Mouse (Mus musculus): Measurements from ENCODE around the gene Rab31.

The Rab31 gene

DNA sequence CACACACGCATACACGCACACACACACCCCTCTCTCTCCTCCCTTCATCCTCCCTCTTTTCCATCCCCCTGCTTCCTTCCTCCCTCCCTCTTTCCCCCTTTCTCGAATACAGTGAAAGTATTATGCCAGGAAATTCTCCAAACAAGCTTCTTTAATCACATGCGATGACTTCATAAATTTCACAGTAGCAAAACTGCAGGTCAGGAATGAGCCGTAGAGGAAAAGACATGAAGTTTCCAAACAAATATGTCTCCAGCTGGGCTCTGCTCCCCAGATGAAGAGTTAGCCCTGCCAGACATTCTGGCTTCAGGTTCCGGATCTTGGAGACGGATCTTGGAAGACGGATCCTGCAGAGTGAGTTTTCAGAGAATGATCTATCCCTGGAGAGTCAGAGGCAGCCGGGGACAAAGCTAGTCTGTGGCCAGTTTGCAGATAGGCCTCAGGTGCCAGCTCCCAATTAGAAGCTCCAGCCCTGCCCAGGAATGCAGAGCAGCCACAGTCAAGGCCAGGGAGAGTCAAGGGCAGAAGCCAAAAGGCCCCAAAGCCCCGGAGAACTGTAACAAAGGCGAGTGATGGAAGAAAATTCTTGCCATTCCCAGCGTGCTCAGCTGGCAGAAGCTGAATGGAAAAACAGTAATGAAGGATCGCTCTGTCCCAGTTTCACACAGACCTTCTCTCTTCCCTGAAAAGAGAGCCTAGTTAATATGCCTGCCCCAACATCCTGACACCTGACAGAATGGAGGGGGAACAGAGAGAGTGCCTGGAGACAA, 70.6 kb downstream of the Rab31 start:
- DNase-seq (ENCODE audit: low spot score), result peak; percentile 36

DNA sequence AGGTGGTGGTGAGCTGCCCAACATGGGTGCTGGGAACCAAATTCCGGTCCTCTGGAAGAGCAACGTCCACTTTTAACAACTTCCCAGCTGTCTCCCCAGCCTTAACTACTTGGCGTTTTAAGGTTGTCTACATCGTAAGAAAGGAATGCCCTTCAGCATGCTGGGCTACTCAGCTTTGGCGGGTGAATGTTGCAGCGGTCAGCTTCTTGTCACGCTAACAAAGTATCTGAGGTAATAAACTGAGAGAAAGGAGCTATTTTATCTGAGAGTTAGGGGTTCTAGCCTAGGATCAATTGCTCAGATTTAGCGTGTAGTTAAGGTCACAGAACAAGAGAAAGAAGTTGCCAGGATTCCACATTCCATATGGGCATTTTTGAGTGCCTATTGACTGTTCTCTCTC, 71.2 kb downstream of the Rab31 start:
- no peak for DNase-seq (ENCODE audit: low spot score)

DNA sequence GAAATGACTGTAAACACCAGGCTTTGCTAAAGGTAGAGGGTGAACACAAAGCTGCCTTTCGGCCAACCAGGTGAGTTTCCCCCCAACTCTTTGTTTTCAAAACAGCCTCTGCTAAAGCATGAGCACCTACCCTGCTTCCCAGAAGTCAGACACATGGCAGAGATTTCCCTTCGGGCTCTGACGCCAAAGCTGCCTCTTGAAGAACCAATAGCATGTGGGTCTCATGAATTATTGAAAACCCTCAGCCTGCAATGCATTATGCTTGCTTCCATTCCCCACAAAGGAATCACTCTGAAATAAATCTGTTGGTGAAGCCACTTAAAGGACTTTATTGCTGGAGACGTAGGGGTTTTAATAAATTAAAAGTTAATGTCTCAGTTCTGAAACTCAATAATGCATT, 72.5 kb downstream of the Rab31 start:
- DNase-seq (ENCODE audit: low spot score), result peak; percentile 49

DNA sequence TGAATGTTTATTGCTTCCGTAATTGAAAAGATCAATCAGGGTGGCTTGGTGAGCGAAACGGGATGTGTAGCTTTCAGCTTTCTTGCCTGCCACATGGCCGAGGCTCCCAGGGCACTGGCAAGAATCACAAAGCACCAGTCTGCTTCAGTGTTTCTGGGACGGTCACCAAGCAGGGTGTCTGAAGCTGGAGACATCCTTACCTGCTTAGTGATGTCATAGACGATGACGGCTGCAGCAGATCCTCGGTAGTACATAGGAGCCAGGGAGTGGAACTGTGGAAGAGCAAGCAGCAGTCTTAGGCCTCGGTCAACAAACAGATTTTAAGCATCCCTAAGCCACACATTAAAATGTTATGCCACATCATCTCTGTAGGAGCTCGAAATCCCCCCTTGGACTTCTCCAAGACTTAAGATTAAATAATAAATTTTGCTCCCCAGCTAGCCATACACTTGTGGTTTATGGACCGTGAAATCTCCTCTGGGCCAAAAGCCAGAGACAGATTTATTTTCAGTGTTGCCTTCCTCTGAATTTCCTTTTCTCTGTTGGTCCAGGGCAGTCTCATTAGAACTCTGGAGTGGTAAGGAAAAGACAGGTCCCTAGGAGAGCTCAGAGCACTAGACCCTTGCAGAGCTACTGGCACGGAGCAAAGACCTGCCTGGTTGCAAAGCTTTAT, 74.6 kb downstream of the Rab31 start:
- no peak for DNase-seq (ENCODE audit: low spot score)

DNA sequence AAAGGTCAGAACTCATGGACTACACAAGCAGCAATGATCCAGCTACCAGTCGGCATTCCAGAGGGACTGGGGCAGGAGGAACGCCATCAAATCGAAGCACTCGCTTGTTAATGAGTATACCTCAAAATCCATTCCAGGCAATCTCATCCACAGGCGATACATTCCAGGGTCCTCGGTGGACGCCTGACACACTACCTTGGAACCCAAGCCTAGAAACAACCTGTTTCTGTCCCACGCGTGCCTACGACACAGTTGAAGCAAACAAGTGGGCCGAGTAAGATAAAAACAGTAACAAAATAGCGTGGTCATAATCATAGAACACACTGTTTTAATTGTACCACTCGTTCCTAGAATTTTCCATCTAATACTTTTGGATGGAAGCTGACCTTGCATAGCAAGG, 75.6 kb downstream of the Rab31 start:
- DNase-seq (ENCODE audit: low spot score), result no peak

DNA sequence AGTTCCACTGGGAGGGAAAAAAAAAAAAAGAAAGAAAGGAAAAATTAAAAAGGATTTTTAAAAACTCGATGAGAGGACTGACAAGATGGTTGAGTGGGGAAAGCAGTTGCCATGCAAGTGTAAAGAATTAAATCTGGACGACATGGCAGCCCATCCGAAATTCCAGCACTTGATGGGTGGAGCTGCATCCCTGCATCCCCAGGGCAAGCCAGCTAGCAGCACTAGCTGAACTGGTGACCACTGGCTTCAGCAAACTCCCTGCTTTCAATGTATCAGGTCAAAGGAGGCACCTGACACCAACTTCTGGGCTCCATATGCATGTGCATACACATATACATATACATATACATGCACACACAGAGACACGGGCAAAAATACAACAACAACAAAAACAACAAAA, 80.3 kb downstream of the Rab31 start:
- no peak for DNase-seq (ENCODE audit: low spot score)

DNA sequence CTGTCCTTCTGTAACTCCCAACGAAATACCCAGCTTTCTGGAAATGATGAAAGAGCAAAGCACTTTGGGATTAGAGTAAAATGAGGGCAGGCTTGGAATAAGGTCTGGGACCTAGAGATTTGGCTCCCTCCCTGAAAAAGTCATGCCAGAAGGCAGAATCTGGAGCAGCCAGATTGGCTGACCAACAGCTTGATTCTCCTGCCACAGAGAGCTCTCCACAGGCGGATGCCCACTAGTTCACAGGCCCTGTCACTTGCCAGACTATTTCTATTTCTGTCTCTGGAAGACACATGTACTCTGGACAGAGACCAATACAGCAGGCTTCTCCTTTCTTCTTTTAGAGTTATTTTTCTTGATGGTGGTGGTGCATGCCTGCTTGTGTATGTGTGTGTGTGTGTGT, 88.8 kb downstream of the Rab31 start:
- DNase-seq (ENCODE audit: low spot score), result no peak

DNA sequence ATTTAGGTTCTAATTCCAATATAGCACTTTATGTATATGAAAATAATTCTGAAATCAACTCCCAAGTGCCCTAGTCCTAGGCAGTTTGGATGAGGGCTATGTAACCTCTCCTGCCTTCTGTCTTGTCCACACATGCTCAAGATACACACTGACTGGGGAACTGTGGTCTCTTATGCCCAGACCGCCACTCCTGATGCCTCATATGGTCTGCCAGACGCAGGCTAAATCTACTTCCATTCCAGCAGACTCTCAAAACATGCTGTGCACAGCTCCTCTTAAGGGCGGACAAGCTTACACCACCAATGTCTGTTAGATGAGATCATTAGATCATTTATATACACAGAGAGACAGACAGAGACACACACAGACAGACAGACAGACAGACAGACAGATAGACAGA, 89.2 kb downstream of the Rab31 start:
- no peak for DNase-seq (ENCODE audit: low spot score)

DNA sequence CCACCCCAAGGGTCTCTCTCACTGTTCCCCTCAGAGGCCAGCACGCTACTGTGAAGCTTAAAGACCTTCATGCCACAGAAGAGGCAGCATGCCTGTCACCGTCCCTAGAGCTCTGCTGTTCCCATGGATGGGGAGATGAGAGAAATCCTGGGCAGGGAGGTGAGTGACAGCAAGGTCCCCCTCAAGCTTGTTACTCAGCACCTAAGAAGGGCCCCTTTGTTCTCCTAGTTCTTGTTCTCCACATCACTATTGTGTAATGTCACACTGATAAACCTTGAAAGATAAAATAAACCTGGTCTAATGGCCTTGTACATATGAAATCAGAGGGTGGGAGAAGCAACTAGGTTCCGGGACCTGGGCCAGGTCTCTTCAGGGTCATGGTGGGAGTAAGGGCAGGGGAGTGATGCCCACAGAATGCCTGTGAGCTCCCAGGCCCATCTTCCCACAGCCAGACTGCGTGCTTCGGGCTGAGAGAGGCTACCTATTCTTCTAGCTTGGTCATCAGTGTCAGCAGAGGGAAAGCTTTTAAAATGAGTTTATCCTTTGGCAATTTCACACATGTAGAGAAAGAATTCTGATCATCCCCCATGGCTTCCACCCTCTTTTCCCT, 90.4 kb downstream of the Rab31 start:
- DNase-seq (ENCODE audit: low spot score), result no peak

DNA sequence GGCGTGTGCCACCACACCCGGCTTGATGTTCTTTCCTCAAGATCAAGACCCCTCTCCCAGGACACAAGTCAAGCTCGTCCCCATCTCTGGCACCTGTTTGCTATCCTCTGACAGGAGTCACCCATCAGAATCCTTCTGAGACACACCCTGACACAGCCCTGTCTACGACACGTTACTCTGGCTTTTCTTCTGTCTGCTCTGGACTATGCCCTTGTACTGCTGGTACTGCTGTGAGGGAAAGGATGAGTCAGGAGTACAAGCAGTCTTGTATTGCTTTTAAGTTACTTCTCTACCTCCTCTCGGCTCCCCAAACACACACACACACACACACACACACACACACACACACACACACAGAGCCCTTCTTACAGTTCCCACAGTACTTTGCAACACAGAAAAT, 91.0 kb downstream of the Rab31 start:
- DNase-seq (ENCODE audit: low spot score), result no peak

DNA sequence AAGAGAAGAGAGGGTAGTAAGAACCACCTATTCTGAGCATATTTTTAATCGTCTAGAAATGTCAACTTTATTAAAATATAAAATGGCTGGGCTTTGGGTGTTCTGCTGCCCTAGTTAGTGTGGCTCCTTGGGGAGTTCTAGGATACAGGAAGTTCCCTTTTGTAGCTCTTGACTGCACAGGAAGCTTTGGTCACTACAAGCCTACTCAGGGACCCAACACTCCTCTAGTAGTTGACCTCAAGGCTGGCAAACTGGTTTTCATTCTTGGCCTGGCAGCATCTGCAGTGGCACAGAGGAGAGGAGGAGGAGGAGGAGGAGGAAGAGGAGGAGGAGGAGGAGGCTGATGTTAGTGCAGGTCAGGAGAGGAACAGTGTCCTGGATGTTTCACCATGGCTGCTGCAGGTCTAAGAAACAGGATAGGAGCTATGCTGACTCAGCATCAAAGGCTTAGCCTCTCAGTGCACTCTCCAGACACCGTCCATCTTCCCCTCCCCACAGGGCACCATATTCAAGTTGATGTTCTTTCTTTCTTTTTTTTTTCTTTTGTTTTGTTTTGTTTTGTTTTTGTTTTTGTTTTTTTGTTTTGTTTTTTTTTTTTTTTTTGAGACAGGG, 91.6 kb downstream of the Rab31 start:
- DNase-seq (ENCODE audit: low spot score), result no peak

DNA sequence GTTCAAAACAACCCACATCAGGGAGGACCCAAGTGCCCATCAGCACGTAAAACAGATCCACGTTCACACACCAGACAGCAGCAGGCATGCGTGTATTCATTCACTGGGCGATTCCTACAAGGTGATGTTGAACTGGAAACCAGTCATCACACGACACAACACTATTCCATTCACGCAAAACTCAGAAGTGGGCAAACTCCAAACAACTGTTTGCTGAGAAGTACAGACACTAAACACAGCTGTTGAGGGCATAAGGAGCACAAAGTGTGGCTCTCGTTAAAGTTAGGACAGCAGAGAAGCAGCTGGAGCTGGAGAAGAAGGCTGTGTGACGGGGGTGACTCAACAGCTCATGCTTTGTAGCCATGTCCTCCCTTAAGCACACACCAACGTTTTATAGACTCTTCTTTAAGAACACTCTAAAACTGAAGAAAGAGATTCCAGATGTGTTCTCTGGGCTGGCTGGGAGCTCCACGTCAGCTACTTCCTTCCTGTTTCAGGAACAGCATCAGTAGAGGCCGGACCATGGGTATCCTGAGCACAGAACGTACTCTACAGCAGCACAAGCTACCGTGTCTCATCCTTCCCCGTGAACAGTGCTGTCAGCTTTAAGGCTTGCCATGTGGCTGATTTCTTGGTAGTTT, 92.6 kb downstream of the Rab31 start:
- DNase-seq (ENCODE audit: low spot score), result no peak

DNA sequence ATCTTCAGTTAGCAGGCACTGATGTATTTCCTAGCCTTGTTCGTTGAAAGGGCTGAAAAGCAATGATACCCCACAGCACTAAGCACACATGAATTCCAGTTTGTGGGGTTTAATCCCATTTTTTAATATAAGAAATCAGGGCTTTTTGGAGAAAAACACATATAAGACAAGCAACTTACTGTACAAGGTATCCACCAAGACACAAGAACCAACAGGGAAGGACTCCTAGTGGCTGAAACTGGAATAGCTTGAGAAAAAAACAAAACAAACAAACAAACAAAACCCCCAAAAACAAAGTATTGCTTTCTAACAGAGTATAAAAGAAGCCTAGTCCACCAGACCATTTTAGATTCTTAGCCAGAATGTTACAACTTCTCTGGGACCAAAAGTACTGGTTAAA, 94.8 kb downstream of the Rab31 start:
- no peak for DNase-seq (ENCODE audit: low spot score)

DNA sequence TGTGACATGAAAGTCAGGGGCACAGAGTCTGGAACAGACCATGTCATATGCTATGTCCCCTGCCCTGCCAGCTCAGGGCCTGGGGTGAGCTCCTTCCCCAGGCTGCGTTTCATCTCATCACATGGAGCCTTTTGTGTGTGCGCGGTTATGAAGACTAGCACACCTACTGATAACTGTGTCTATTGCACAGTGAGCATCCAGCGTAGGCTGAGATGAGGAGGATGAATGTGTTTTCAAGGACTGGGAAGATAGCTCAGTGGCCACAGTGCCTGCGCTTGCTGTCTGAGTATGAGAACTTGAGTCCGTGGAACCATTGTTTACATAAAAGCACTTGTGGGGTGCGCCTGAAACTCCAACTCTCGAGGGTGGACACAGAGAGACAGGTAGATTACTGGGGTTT, 96.0 kb downstream of the Rab31 start:
- no peak for DNase-seq (ENCODE audit: low spot score)

DNA sequence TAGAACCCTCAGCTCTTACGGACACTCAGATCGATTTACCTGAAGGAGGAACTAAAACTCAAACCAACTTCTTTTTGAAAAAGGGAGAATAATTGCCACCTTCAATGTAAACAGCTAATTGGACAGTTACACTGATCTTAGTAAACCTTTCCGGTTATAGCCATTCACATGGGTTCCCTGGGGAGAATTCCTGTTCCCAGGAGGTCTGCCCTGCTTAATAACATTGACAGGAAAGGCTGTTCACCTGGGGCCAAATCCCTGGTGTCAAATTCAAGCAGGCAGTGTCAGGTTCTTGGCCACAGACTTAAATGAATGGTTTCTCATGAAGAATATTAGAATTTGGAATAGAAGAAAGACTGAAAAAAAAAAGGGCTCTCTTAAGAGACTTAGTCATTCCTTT, 96.6 kb downstream of the Rab31 start:
- no peak for DNase-seq (ENCODE audit: low spot score)

DNA sequence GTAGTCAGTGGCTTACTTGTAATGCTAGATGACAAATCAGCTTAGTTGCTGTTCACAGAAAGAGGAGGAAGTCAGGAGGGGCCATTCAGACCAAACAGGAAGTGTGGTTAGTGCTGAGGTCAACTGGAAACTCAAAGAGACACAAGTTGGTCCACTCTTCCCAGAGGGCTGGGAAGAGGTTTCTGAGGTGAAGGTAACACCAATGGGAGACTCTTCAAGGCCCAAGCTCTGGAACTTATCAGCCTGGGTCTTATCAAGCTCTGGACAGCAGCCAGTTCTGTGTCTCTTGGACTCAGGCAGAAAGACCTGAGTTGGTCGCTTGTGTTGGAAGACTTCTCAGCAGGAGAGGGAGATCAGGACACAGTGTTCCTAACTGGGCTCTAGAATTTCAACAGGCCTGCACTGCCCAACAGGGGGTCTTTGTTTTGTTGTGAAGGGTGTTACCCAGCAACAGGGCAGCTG, 97.8 kb downstream of the Rab31 start:
- no peak for DNase-seq (ENCODE audit: low spot score)

DNA sequence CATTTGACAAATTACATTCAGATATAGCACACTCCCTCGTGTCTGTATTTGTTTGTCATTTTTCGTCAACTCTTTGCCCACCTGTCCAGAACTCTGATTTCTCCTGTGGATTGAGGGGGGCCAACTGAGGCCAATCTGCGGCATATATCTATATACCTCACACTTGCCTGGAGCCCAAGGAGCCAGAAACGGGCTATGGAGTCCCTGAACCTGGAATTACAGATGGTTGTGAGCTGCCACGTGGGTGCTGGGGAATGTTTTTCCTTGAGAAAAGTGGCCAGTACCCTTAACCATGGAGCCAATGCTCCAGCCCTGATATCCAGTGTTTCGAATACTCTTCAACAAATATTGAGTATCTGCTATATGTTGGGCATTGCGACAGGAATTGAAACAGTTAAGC, 99.6 kb downstream of the Rab31 start:
- DNase-seq (ENCODE audit: low spot score), result no peak

DNA sequence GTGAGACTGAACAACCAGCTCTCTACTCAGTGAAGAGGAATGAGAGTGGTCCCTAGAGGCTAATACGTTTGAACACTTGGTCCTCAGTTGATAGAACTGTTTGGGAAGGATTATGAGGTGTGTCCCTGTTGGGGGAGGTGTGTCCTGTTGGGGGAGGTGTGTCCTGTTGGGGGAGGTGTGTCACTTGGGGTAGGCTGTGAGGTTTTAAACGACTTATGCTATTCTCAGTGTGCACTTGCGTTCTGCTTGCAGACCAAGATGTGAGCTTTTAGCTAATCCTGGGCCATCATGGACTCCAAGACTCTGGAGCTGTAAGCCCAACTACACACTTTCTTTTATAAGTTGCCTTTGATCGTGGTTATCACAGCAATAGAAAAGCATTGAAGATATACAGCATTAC, 103.5 kb downstream of the Rab31 start:
- no peak for DNase-seq (ENCODE audit: low spot score)

DNA sequence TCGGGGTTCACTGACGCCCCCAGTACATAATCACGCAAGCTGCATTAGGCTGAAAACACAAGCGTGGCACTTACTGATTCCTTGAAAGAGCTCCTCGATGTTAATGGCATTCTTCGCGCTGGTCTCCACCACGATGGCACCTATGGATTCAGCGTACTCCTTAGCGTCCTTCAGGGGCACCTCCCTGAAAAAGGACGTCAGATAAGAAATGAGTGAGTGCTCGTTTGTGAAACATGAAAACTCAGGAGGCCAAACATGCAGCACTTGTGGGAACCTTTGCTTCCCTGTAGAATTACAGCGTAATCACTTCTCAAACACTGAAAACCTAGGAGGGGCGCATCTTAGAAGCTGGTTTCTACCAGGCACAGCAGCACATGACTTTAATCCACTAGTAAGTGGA, 104.8 kb downstream of the Rab31 start:
- DNase-seq (ENCODE audit: low spot score), result no peak

DNA sequence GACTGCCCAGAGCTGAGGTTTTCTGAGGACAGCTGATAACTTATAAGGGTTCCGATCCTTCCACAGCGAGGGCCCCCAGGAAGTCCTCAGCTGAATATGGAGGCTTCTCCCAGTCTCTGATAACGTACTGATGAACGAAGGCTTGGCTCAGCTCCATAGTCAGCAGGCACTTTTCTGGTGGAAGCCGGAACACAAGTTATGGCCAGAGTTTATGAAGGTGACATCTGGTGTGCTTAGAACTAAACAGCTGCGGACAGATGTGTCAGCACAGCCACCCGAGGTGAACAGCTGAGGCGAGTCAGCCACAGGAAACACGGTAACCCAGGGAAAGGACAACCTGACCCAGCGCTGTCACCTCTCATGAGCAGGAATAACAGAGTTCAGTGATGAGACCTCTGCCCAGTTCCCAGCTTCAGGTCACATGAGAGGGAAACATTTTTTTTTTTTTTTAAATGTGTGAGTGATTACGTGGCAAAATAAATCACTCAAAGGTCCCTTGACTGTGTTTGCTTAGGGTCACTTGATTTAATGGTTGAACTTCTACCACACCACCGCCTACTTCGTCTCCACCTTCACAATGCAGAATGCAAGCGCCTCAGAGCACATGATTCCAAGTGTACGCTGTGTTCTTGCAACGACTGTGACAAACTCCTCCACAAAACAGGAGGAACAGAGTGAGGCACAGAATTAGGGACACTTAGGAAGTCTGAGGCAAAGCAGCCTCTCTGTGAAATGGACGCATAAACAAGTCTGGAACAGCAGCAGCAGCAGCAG, 106.0 kb downstream of the Rab31 start:
- DNase-seq (ENCODE audit: low spot score), result peak; percentile 8

DNA sequence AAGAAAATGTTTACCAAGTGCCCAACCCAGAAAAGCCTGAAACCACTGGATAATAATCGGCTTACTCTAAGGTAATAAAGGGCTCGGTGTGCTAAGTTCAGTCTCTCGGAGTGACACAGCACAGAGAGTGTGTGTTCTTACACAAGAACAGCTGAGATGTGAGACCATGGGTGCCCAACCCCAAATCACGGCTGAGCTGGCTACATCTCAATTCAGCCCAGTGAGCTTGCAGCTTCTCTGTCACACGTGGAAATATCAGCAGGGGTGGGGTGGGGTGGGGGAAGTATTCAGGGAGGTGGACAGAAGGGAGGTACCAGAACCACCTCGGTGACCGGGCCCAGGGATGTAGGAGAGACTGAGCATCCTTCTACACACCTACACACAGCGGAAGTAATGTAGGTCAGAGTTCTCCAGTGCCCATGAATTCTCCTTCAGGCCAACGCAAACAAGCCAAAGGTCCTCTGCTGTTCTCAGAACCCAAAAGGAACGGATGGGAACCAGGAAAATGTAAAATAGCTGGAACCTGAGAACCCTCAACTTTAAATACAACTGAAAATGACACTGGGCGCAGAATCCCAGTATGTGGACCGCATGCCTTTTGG, 106.7 kb downstream of the Rab31 start:
- no peak for DNase-seq (ENCODE audit: low spot score)

Measured in embryo, embryonic 10.5 days (tissue).